25 mouse cellular contexts compared by ENCODE assay signal in the genomic region with DNA sequence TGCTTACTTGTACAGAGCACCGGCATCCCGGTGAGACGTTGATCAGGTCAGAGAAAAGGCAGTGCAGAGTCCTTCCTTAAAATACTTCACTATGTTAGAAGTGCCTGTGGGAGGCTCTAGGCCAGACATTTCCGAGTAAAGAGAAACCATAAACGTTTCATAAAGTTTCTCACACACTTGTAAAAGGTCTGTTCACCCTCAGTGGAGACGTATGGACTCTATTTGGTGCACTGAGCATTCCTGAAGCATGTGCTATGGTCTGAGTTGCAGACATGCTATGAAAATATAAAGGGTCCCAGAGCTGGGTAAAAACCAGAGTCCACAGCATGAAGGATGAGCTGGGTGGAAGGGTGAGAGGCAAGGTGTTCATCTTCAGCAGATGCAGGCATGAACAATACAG.
"Had no signal": no experiment of that assay in that cellular context is flagged by ENCODE, and none has a peak within 500 bp of the region (broad histone marks: within the 10 kb centered on the region; RNA-seq: fewer than 3 reads in every experiment).

No protein-coding gene starts in this region.

- H3K36me3 ChIP-seq: hindbrain, embryonic 12.5 days had no signal

- H3K27me3 ChIP-seq: heart, embryonic 12.5 days; hindbrain, embryonic 12.5 days; hindbrain, embryonic 15.5 days; kidney, embryonic 15.5 days; limb, embryonic 12.5 days; liver, embryonic 12.5 days had no signal

- H3K9ac ChIP-seq: heart, embryonic 12.5 days; hindbrain, embryonic 12.5 days; hindbrain, embryonic 15.5 days; kidney, embryonic 15.5 days; limb, embryonic 12.5 days; liver, embryonic 12.5 days; liver, embryonic 14.5 days had no signal

- ATAC-seq: hindbrain, postnatal 0 days; intestine, embryonic 16.5 days; liver, embryonic 12.5 days had no signal

- DNase-seq: gastrocnemius, adult 2 months; gastrocnemius, postnatal 10 days; gastrocnemius, postnatal 25 days; heart, adult 2 months; heart, postnatal 10 days; heart, postnatal 4 days; kidney, adult 11 months; kidney, adult 2 months; kidney, adult 9 months; kidney, postnatal 14 days; kidney, postnatal 36 days; layer of hippocampus, adult 9-11 months; layer of hippocampus, postnatal 36 days; left cerebral cortex, postnatal 4 days had no signal

- H3K4me3 ChIP-seq: gastrocnemius, adult 2 months; heart, adult 2 months; heart, embryonic 12.5 days; hindbrain, embryonic 10.5 days; hindbrain, embryonic 12.5 days; hindbrain, embryonic 15.5 days; kidney, embryonic 15.5 days; limb, embryonic 12.5 days; liver, embryonic 12.5 days had no signal

- H3K27ac ChIP-seq: gastrocnemius, adult 2 months; heart, adult 2 months; hindbrain, embryonic 10.5 days; hindbrain, embryonic 12.5 days; hindbrain, embryonic 15.5 days; hindbrain, postnatal 0 days; kidney, embryonic 15.5 days; kidney, postnatal 0 days; limb, embryonic 12.5 days; liver, embryonic 12.5 days; liver, embryonic 14.5 days had no signal

- H3K4me2 ChIP-seq: heart, embryonic 12.5 days; hindbrain, embryonic 12.5 days; hindbrain, embryonic 15.5 days; kidney, embryonic 15.5 days; limb, embryonic 12.5 days; liver, embryonic 12.5 days had no signal

- H3K4me1 ChIP-seq: heart, embryonic 12.5 days; hindbrain, embryonic 10.5 days; hindbrain, embryonic 15.5 days; kidney, embryonic 15.5 days; liver, embryonic 12.5 days had no signal

- H3K9me3 ChIP-seq: heart, embryonic 12.5 days; hindbrain, embryonic 10.5 days; hindbrain, embryonic 12.5 days; hindbrain, embryonic 15.5 days; kidney, embryonic 15.5 days; limb, embryonic 12.5 days; liver, embryonic 12.5 days had no signal
